23 mouse cellular contexts compared by ENCODE assay signal in the genomic region with DNA sequence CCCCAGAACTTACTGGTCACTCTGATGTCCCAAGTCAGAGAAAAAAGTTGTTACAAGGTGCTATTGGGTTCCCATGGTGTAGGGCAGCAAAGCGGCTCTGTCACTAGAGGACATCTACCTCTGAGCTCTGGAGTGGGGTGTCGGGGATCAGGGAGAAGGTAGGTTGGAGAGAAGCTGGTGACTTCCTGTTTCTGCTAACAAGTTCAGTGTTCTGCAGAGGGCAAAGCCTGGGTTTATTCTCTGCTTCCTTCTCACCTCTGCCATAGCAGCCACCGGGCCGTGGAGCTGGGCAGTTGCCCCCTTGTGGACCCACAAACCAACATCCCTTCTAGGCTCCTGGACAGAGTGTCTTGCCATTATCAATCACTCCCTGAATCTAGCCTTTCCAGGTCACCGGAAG. TPM values are rescaled to one million over a fixed set of nuclear protein-coding genes. Genes with fewer than 3 reads are reported as not detected.
DNase-seq lines count a peak whose midpoint lies in the region; ATAC-seq lines count a peak whose summit lies in the region.
"Had no signal": no experiment of that assay in that cellular context is flagged by ENCODE, and none has a peak within 500 bp of the region (broad histone marks: within the 10 kb centered on the region; RNA-seq: fewer than 3 reads in every experiment).

No protein-coding gene starts in this region.

- no peaks in the 10 kb centered on the region for H3K27me3 ChIP-seq in kidney, embryonic 15.5 days
- H3K27me3 ChIP-seq in forebrain, embryonic 15.5 days = no peaks in the 10 kb centered on the region
- H3K27me3 ChIP-seq: embryonic facial prominence, embryonic 15.5 days; heart, embryonic 12.5 days; midbrain, embryonic 15.5 days had no signal

- DNase-seq in thymus, postnatal 0 days (ENCODE audit: low spot score) = peak; percentile 42
- DNase-seq in thymus, postnatal 10 days (ENCODE audit: low spot score in 2 of 2) = no peak
- DNase-seq in frontal cortex, postnatal 36 days (ENCODE audit: low spot score in 2 of 2) = no peak
- DNase-seq: adrenal gland, postnatal 36 days; cerebellum, adult 2 months; gastrocnemius, postnatal 36 days; heart, postnatal 36 days; kidney, adult 18-20 months; kidney, postnatal 25 days; right cerebral cortex, adult 18-20 months had no signal

- H3K27ac ChIP-seq in kidney, embryonic 15.5 days = no peak overlapping the region
- no peak overlapping the region for H3K27ac ChIP-seq in forebrain, embryonic 15.5 days (replicated peaks)
- H3K27ac ChIP-seq: hindbrain, postnatal 0 days; liver, embryonic 14.5 days; midbrain, embryonic 15.5 days had no signal

- H3K4me3 ChIP-seq in kidney, embryonic 15.5 days (replicated peaks) = no peak overlapping the region
- no peak overlapping the region for H3K4me3 ChIP-seq in forebrain, embryonic 15.5 days
- H3K4me3 ChIP-seq: embryonic facial prominence, embryonic 15.5 days; heart, embryonic 12.5 days; midbrain, embryonic 15.5 days had no signal

- no peak overlapping the region for H3K9ac ChIP-seq in kidney, embryonic 15.5 days
- no peak overlapping the region for H3K9ac ChIP-seq in forebrain, embryonic 15.5 days (replicated peaks)
- H3K9ac ChIP-seq: embryonic facial prominence, embryonic 15.5 days; heart, embryonic 12.5 days; liver, embryonic 14.5 days; midbrain, embryonic 15.5 days had no signal

- H3K4me2 ChIP-seq in kidney, embryonic 15.5 days = no peak overlapping the region
- H3K4me2 ChIP-seq in forebrain, embryonic 15.5 days (replicated peaks) = no peak overlapping the region
- H3K4me2 ChIP-seq: embryonic facial prominence, embryonic 15.5 days; heart, embryonic 12.5 days; midbrain, embryonic 15.5 days had no signal

- peaks cover 11% of the 10 kb centered on the region for H3K36me3 ChIP-seq in kidney, embryonic 15.5 days
- H3K36me3 ChIP-seq in forebrain, embryonic 15.5 days = peaks cover 11% of the 10 kb centered on the region

- ATAC-seq in granulocyte monocyte progenitor cell, adult 5-6 weeks (replicated peaks; ENCODE audit: poor library complexity, severe bottlenecking) = peak; percentile 36
- ATAC-seq in megakaryocyte, adult 5-6 weeks (ENCODE audit: poor library complexity, severe bottlenecking) = peak; percentile 49
- ATAC-seq in kidney, embryonic 15.5 days (replicated peaks; ENCODE audit: low FRiP score) = no peak
- ATAC-seq in forebrain, embryonic 15.5 days (replicated peaks) = no peak
- ATAC-seq: hindbrain, postnatal 0 days; lung, postnatal 0 days; midbrain, embryonic 15.5 days had no signal

- H3K9me3 ChIP-seq in kidney, embryonic 15.5 days (replicated peaks) = no peaks in the 10 kb centered on the region
- H3K9me3 ChIP-seq in forebrain, embryonic 15.5 days = no peaks in the 10 kb centered on the region
- H3K9me3 ChIP-seq: embryonic facial prominence, embryonic 15.5 days; heart, embryonic 12.5 days; midbrain, embryonic 15.5 days had no signal

- H3K4me1 ChIP-seq in kidney, embryonic 15.5 days = peaks cover 4% of the 10 kb centered on the region
- no peaks in the 10 kb centered on the region for H3K4me1 ChIP-seq in forebrain, embryonic 15.5 days
- H3K4me1 ChIP-seq: midbrain, embryonic 15.5 days had no signal

- 75% methylated on average over 5 of the region's 5 CpGs for WGBS in kidney, embryonic 15.5 days
- 92% methylated on average over 5 of the region's 5 CpGs for WGBS in forebrain, embryonic 15.5 days

RNA-seq across cellular contexts. Expression of a gene that starts 8.7 kb away (rescaled TPM):
- polyA plus RNA-seq in thymus, postnatal 0 days (2015; fragmentation: Nextera tagmentation; extraction: Ambion mirVana) = 142 and 147 TPM in 2 replicates
- 48.7 and 53.2 TPM in 2 replicates for total RNA-seq in granulocyte monocyte progenitor cell, adult 5-6 weeks (2014; fragmentation: Nextera tagmentation)
- total RNA-seq in granulocyte monocyte progenitor cell, adult 5-6 weeks (2017) = 27.8 and 28.4 TPM in 2 replicates
- total RNA-seq in megakaryocyte, adult 5-6 weeks (2015) = 14.5 and 16.4 TPM in 2 replicates
- total RNA-seq in megakaryocyte, adult 5-6 weeks (2017) = 17.3 and 19.6 TPM in 2 replicates
- 96.2 and 103 TPM in 2 replicates for polyA plus RNA-seq in kidney, embryonic 15.5 days (2015; fragmentation: Nextera tagmentation; extraction: Ambion mirVana)
- polyA plus RNA-seq in forebrain, embryonic 15.5 days (2015; fragmentation: Nextera tagmentation; extraction: Ambion mirVana) = 85.1 and 88.7 TPM in 2 replicates

RNA-seq across cellular contexts. Expression of a gene that starts 19.9 kb away (rescaled TPM):
- polyA plus RNA-seq in thymus, postnatal 0 days (2015; fragmentation: Nextera tagmentation; extraction: Ambion mirVana) = 0.86 and 0.98 TPM in 2 replicates
- not detected in 2 replicates for total RNA-seq in granulocyte monocyte progenitor cell, adult 5-6 weeks (2014; fragmentation: Nextera tagmentation)
- not detected in 2 replicates for total RNA-seq in granulocyte monocyte progenitor cell, adult 5-6 weeks (2017)
- total RNA-seq in megakaryocyte, adult 5-6 weeks (2015) = not detected in 2 replicates
- total RNA-seq in megakaryocyte, adult 5-6 weeks (2017) = not detected in 2 replicates
- polyA plus RNA-seq in kidney, embryonic 15.5 days (2015; fragmentation: Nextera tagmentation; extraction: Ambion mirVana) = 0.12 TPM in 1 of 2 replicates, not detected in the other
- 3.7 and 4.5 TPM in 2 replicates for polyA plus RNA-seq in forebrain, embryonic 15.5 days (2015; fragmentation: Nextera tagmentation; extraction: Ambion mirVana)
- total RNA-seq: gastrocnemius, postnatal 36 days; heart, postnatal 36 days; megakaryocyte progenitor cell, adult 5-6 weeks had no signal
- polyA plus RNA-seq: C2C12; forebrain, embryonic 11.5 days; liver, embryonic 14.5 days had no signal

RNA-seq across cellular contexts. Expression of a gene that starts 22.0 kb away (rescaled TPM):
- polyA plus RNA-seq in thymus, postnatal 0 days (2015; fragmentation: Nextera tagmentation; extraction: Ambion mirVana) = 1.7 and 2.9 TPM in 2 replicates
- 1.5 TPM in 1 of 2 replicates, not detected in the other for total RNA-seq in granulocyte monocyte progenitor cell, adult 5-6 weeks (2014; fragmentation: Nextera tagmentation)
- 0.47 TPM in 1 of 2 replicates, not detected in the other for total RNA-seq in granulocyte monocyte progenitor cell, adult 5-6 weeks (2017)
- total RNA-seq in megakaryocyte, adult 5-6 weeks (2015) = 0.60 and 1.5 TPM in 2 replicates
- 0.29 and 0.98 TPM in 2 replicates for total RNA-seq in megakaryocyte, adult 5-6 weeks (2017)
- 1.3 TPM in 2 replicates for polyA plus RNA-seq in kidney, embryonic 15.5 days (2015; fragmentation: Nextera tagmentation; extraction: Ambion mirVana)
- polyA plus RNA-seq in forebrain, embryonic 15.5 days (2015; fragmentation: Nextera tagmentation; extraction: Ambion mirVana) = 0.22 and 0.23 TPM in 2 replicates
- total RNA-seq: hindbrain, postnatal 0 days had no signal

RNA-seq across cellular contexts. Expression of a gene that starts 29.4 kb away (rescaled TPM):
- 13.8 and 14.4 TPM in 2 replicates for polyA plus RNA-seq in thymus, postnatal 0 days (2015; fragmentation: Nextera tagmentation; extraction: Ambion mirVana)
- total RNA-seq in granulocyte monocyte progenitor cell, adult 5-6 weeks (2014; fragmentation: Nextera tagmentation) = 29.5 and 36.9 TPM in 2 replicates
- 14.8 and 16.1 TPM in 2 replicates for total RNA-seq in granulocyte monocyte progenitor cell, adult 5-6 weeks (2017)
- total RNA-seq in megakaryocyte, adult 5-6 weeks (2015) = 35.0 and 35.5 TPM in 2 replicates
- 31.7 and 35.2 TPM in 2 replicates for total RNA-seq in megakaryocyte, adult 5-6 weeks (2017)
- 10.2 and 12.5 TPM in 2 replicates for polyA plus RNA-seq in kidney, embryonic 15.5 days (2015; fragmentation: Nextera tagmentation; extraction: Ambion mirVana)
- polyA plus RNA-seq in forebrain, embryonic 15.5 days (2015; fragmentation: Nextera tagmentation; extraction: Ambion mirVana) = 1.6 and 2.2 TPM in 2 replicates

Comparison
In these comparisons a context has a peak if more than half of its experiments do, and no peak if none do; other contexts are left out.
1. ATAC-seq: peak in granulocyte monocyte progenitor cell, adult 5-6 weeks (single experiment) and megakaryocyte, adult 5-6 weeks (single experiment); none in kidney, embryonic 15.5 days (single experiment) and forebrain, embryonic 15.5 days (single experiment).